Mouse (Mus musculus) liver, embryonic 12.5 days (tissue): ENCODE measurements around the gene Btbd17. TPM values are rescaled to one million over a fixed set of nuclear protein-coding genes. Genes with fewer than 3 reads are reported as not detected.

ENCODE experiments used
- polyA plus RNA-seq: library from polyadenylated mRNA; unstranded; fragments of >200 nt; fragmentation: Nextera tagmentation; extraction: Ambion mirVana; gene quantifications from 2 replicates; pipeline ENCODE4 v1.2.1, GENCODE M21; 2016

The Btbd17 gene
- polyA plus RNA-seq, 1 experiment from 2014 or later = not detected

Other genes starting within 250 kb of the Btbd17 start
- 1,173 and 1,181 TPM in 2 replicates for gene Rpl38, start 127.4 kb downstream of the Btbd17 start, polyA plus RNA-seq
- gene Ttyh2, start 120.5 kb downstream of the Btbd17 start, polyA plus RNA-seq = 5.6 and 6.1 TPM in 2 replicates
- 0.05 TPM in 1 of 2 replicates, not detected in the other for gene Dnaic2, start 68.5 kb downstream of the Btbd17 start, polyA plus RNA-seq
- 0.13 TPM in 1 of 2 replicates, not detected in the other for gene Kif19a, start 30.6 kb downstream of the Btbd17 start, polyA plus RNA-seq
- gene Gpr142, start 3.0 kb upstream of the Btbd17 start, polyA plus RNA-seq = not detected in 2 replicates
- 14.3 TPM in 2 replicates for gene Gprc5c, start 55.2 kb upstream of the Btbd17 start, polyA plus RNA-seq
- 3.7 and 4.6 TPM in 2 replicates for gene Cd300a, start 94.1 kb upstream of the Btbd17 start, polyA plus RNA-seq
- gene Cd300lb, start 138.4 kb upstream of the Btbd17 start, polyA plus RNA-seq = 0.39 and 0.67 TPM in 2 replicates
- gene Cd300c, start 173.2 kb upstream of the Btbd17 start, polyA plus RNA-seq = not detected in 2 replicates
- gene Cd300ld, start 194.0 kb upstream of the Btbd17 start, polyA plus RNA-seq = 0.48 and 0.67 TPM in 2 replicates
- 3.0 and 3.4 TPM in 2 replicates for gene Cd300c2, start 205.9 kb upstream of the Btbd17 start, polyA plus RNA-seq
- not detected in 2 replicates for gene Cd300ld2, start 220.2 kb upstream of the Btbd17 start, polyA plus RNA-seq
- not detected in 2 replicates for gene Cd300ld4, start 231.1 kb upstream of the Btbd17 start, polyA plus RNA-seq
- gene Cd300ld5, start 241.8 kb upstream of the Btbd17 start, polyA plus RNA-seq = not detected in 2 replicates